Mouse (Mus musculus): ENCODE measurements around the gene Psmb6. TPM values are rescaled to one million over a fixed set of nuclear protein-coding genes. Genes with fewer than 3 reads are reported as not detected.
A peak's percentile ranks its signal among the peaks of the same experiment; 100 is the strongest.
"Not testable (repeated sequence)": the region's sequence is repeated elsewhere in the genome, so short reads cannot be mapped to it uniquely, and the experiment has no call there.

Gene Psmb6
- polyA plus RNA-seq, 1 experiment = 398 TPM

GRCm38 (mm10) chr11:70512709-70513342 lies 12.3 kb upstream of the Psmb6 start:
- no peak overlapping the region for H3K4me3 ChIP-seq (ENCODE audit: insufficient read depth, low read depth, low read length)
- TF ChIP-seq CTCF (conservative IDR thresholded peaks at IDR 0.05; ENCODE audit: insufficient read depth, insufficient read length, low read depth, low read length) (no peak), POLR2A (IDR thresholded peaks at IDR 0.05; ENCODE audit: low read depth, low read length) (no peak)
- no peaks in the 10 kb centered on the region for H3K27me3 ChIP-seq (replicated peaks; ENCODE audit: control insufficient read depth, insufficient read depth, low read length)
- no peaks in the 10 kb centered on the region for H3K36me3 ChIP-seq (ENCODE audit: control insufficient read depth, insufficient read depth, low read length)
- DNase-seq = no peak
- no peaks in the 10 kb centered on the region for H3K4me1 ChIP-seq (ENCODE audit: control insufficient read depth, insufficient read depth, low read length)
- H3K27ac ChIP-seq (ENCODE audit: insufficient read depth, low read depth, low read length) = no peak overlapping the region
- WGBS = 78% methylated on average over 7 of the region's 7 CpGs

GRCm38 (mm10) chr11:70513520-70513919 lies 11.6 kb upstream of the Psmb6 start:
- H3K27me3 ChIP-seq (replicated peaks; ENCODE audit: control insufficient read depth, insufficient read depth, low read length) = no peaks in the 10 kb centered on the region
- no peaks in the 10 kb centered on the region for H3K4me1 ChIP-seq (ENCODE audit: control insufficient read depth, insufficient read depth, low read length)
- no peak overlapping the region for H3K27ac ChIP-seq (ENCODE audit: insufficient read depth, low read depth, low read length)
- H3K36me3 ChIP-seq (ENCODE audit: control insufficient read depth, insufficient read depth, low read length) = no peaks in the 10 kb centered on the region
- WGBS = 54% methylated on average over 11 of the region's 11 CpGs
- TF ChIP-seq CTCF (conservative IDR thresholded peaks at IDR 0.05; ENCODE audit: insufficient read depth, insufficient read length, low read depth, low read length) = no peak
- no peak for TF ChIP-seq POLR2A (IDR thresholded peaks at IDR 0.05; ENCODE audit: low read depth, low read length)
- H3K4me3 ChIP-seq (ENCODE audit: insufficient read depth, low read depth, low read length) = no peak overlapping the region
- no peak for DNase-seq

GRCm38 (mm10) chr11:70514288-70514687 lies 10.9 kb upstream of the Psmb6 start, which contains the start of gene Vmo1:
Gene Vmo1, minus strand, starts transcription at chr11:70514616.
- Histone ChIP-seq H3K27ac (ENCODE audit: insufficient read depth, low read depth, low read length) (no peak within 1 kb of the TSS), H3K27me3 (replicated peaks; ENCODE audit: control insufficient read depth, insufficient read depth, low read length) (no peaks in the 10 kb centered on the region)
- 84% methylated on average over 7 of the region's 7 CpGs for whole genome bisulfite sequencing

GRCm38 (mm10) chr11:70516352-70516751 lies 8.8 kb upstream of the Psmb6 start:
- Histone ChIP-seq H3K4me3 (ENCODE audit: insufficient read depth, low read depth, low read length) (no peak overlapping the region), H3K4me1 (ENCODE audit: control insufficient read depth, insufficient read depth, low read length) (no peaks in the 10 kb centered on the region), H3K36me3 (ENCODE audit: control insufficient read depth, insufficient read depth, low read length) (no peaks in the 10 kb centered on the region), H3K27ac (ENCODE audit: insufficient read depth, low read depth, low read length) (no peak overlapping the region), H3K27me3 (replicated peaks; ENCODE audit: control insufficient read depth, insufficient read depth, low read length) (no peaks in the 10 kb centered on the region)
- DNase-seq = peak; percentile 64
- WGBS = 14% methylated on average over 2 of the region's 2 CpGs
- TF ChIP-seq POLR2A (IDR thresholded peaks at IDR 0.05; ENCODE audit: low read depth, low read length) (no peak), CTCF (conservative IDR thresholded peaks at IDR 0.05; ENCODE audit: insufficient read depth, insufficient read length, low read depth, low read length) (peak; percentile 34)

More at GRCm38 (mm10) chr11:70514288-70514687, 10.9 kb upstream of the Psmb6 start, which contains the start of gene Vmo1:
- TF ChIP-seq POLR2A (IDR thresholded peaks at IDR 0.05; ENCODE audit: low read depth, low read length) (no peak), CTCF (conservative IDR thresholded peaks at IDR 0.05; ENCODE audit: insufficient read depth, insufficient read length, low read depth, low read length) (no peak)
- Histone ChIP-seq H3K36me3 (ENCODE audit: control insufficient read depth, insufficient read depth, low read length) (no peaks in the 10 kb centered on the region), H3K4me3 (ENCODE audit: insufficient read depth, low read depth, low read length) (no peak within 1 kb of the TSS), H3K4me1 (ENCODE audit: control insufficient read depth, insufficient read depth, low read length) (no peaks in the 10 kb centered on the region)
- no peak for DNase-seq

- WGBS = 74% methylated on average over 1 of the region's 1 CpGs
- DNase-seq = no peak
- H3K4me1 ChIP-seq (ENCODE audit: control insufficient read depth, insufficient read depth, low read length) = no peaks in the 10 kb centered on the region
- TF ChIP-seq CTCF (conservative IDR thresholded peaks at IDR 0.05; ENCODE audit: insufficient read depth, insufficient read length, low read depth, low read length) = no peak
- no peak for TF ChIP-seq POLR2A (IDR thresholded peaks at IDR 0.05; ENCODE audit: low read depth, low read length)
- no peak overlapping the region for H3K4me3 ChIP-seq (ENCODE audit: insufficient read depth, low read depth, low read length)
- H3K36me3 ChIP-seq (ENCODE audit: control insufficient read depth, insufficient read depth, low read length) = no peaks in the 10 kb centered on the region
- no peaks in the 10 kb centered on the region for H3K27me3 ChIP-seq (replicated peaks; ENCODE audit: control insufficient read depth, insufficient read depth, low read length)
- no peak overlapping the region for H3K27ac ChIP-seq (ENCODE audit: insufficient read depth, low read depth, low read length)
These were observed 6.7 kb upstream of the Psmb6 start for GRCm38 (mm10) chr11:70518436-70518835.

- H3K4me3 ChIP-seq (ENCODE audit: insufficient read depth, low read depth, low read length) = peak within 1 kb of the TSS; percentile 39
- no peak for DNase-seq
- H3K36me3 ChIP-seq (ENCODE audit: control insufficient read depth, insufficient read depth, low read length) = no peaks in the 10 kb centered on the region
- no peaks in the 10 kb centered on the region for H3K4me1 ChIP-seq (ENCODE audit: control insufficient read depth, insufficient read depth, low read length)
- no peaks in the 10 kb centered on the region for H3K27me3 ChIP-seq (replicated peaks; ENCODE audit: control insufficient read depth, insufficient read depth, low read length)
- no peak for TF ChIP-seq POLR2A (IDR thresholded peaks at IDR 0.05; ENCODE audit: low read depth, low read length)
- H3K27ac ChIP-seq (ENCODE audit: insufficient read depth, low read depth, low read length) = no peak within 1 kb of the TSS
- WGBS = 80% methylated on average over 10 of the region's 10 CpGs
These were observed 6.2 kb upstream of the Psmb6 start, which contains the start of gene Gltpd2 for GRCm38 (mm10) chr11:70518923-70519322. Gene Gltpd2, plus strand, starts transcription at chr11:70519196.

GRCm38 (mm10) chr11:70520178-70520769 lies 4.9 kb upstream of the Psmb6 start:
- no peaks in the 10 kb centered on the region for H3K4me1 ChIP-seq (ENCODE audit: control insufficient read depth, insufficient read depth, low read length)
- peak overlapping the region; percentile 39 for H3K4me3 ChIP-seq (ENCODE audit: insufficient read depth, low read depth, low read length)
- peak; percentile 35 for DNase-seq
- 0 out of 2 replicates have a peak, but pooled peaks have one; percentile 17 for TF ChIP-seq CTCF (conservative IDR thresholded peaks at IDR 0.05; ENCODE audit: insufficient read depth, insufficient read length, low read depth, low read length)
- no peak for TF ChIP-seq POLR2A (IDR thresholded peaks at IDR 0.05; ENCODE audit: low read depth, low read length)
- H3K27ac ChIP-seq (ENCODE audit: insufficient read depth, low read depth, low read length) = no peak overlapping the region
- WGBS = 21% methylated on average over 41 of the region's 41 CpGs
- no peaks in the 10 kb centered on the region for H3K27me3 ChIP-seq (replicated peaks; ENCODE audit: control insufficient read depth, insufficient read depth, low read length)
- no peaks in the 10 kb centered on the region for H3K36me3 ChIP-seq (ENCODE audit: control insufficient read depth, insufficient read depth, low read length)

GRCm38 (mm10) chr11:70523306-70523989 lies 1.7 kb upstream of the Psmb6 start:
- not testable (repeated sequence) for H3K36me3 ChIP-seq (ENCODE audit: control insufficient read depth, insufficient read depth, low read length); H3K27ac ChIP-seq (ENCODE audit: insufficient read depth, low read depth, low read length); H3K4me3 ChIP-seq (ENCODE audit: insufficient read depth, low read depth, low read length); H3K4me1 ChIP-seq (ENCODE audit: control insufficient read depth, insufficient read depth, low read length); H3K27me3 ChIP-seq (replicated peaks; ENCODE audit: control insufficient read depth, insufficient read depth, low read length)
- peak; percentile 56 for DNase-seq
- WGBS = 84% methylated on average over 8 of the region's 8 CpGs
